Mouse (Mus musculus): ENCODE results near the gene Gm4301. TPM values are rescaled to one million over a fixed set of nuclear protein-coding genes. Genes with fewer than 3 reads are reported as not detected.
"Not testable (repeated sequence)": the region's sequence is repeated elsewhere in the genome, so short reads cannot be mapped to it uniquely, and the experiment has no call there.

Gm4301 gene
- total RNA-seq (2021): not detected
- long read RNA-seq, experiment 1: 0 reads
- long read RNA-seq, experiment 2: 0 reads

DNA sequence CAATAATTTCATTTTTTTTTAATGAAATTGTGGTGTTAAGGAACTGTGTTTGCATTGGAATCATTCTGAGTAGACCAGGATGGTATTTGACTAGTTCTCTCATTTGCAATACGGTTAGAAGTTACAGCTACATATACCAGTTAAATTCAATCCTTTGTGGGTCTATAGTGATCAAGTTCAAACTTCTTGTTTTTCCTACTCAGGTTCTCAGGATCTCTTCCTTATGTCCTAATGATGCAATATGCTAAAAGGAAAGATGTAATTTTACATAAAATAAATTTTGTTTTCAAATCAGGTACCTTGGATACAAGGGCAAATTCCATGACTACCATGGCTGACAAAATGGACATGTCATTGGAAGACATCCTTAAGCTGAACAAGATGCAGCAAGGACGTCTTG lies at the start of gene Gm4301:
Gene Gm4301 (plus strand): TSS at position 301 of the 400 bp plus-strand sequence.
- not testable (repeated sequence) for DNase-seq

DNA sequence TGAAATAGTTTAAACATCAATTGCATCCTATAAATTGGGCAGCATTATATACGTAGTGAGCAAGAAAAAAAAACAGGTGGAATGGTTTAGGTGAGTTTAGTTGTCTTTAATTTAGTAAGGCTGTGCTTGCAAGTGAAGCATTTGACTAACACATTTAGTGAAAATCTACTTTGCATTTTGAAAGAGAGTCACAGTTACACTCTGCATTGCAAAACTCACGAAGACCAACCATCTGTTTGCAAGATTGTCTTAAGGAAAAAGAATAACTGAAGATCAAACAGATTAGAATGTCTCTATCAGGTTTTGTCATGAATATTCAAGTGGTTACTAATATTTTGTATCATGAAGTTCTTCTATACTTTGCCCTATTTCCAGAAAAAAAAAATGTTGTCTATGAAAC lies 39.4 kb upstream of the Gm4301 start:
- DNase-seq: no peak

DNA sequence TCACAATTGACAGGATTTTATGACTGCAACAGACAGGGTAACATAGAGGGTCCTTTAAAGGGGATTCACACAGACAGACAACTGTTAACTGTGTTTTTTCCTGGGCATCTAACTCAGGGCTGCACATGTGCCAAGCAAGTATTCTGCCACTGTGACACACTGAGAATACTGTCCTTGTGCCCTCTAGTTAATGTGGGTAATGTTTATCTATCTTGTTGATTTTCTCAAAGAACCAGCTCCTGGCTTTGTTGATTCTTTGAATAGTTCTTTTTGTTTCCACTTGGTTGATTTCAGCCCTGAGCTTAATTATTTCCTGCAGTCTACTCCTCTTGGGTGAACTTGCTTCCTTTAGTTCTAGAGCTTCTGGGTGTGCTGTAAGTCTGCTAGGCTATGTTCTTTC lies 35.4 kb upstream of the Gm4301 start:
- not testable (repeated sequence) for DNase-seq

DNA sequence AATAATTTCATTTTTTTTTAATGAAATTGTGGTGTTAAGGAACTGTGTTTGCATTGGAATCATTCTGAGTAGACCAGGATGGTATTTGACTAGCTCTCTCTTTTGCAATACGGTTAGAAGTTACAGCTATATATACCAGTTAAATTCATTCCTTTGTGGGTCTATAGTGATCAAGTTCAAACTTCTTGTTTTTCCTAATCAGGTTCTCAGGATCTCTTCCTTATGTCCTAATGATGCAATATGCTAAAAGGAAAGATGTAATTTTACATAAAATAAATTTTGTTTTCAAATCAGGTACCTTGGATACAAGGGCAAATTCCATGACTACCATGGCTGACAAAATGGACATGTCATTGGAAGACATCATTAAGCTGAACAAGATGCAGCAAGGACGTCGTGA lies 5.1 kb downstream of the Gm4301 start, which contains the start of gene Gm4302:
Gene Gm4302 (plus strand): TSS at position 301 of the 400 bp plus-strand sequence.
- DNase-seq: not testable (repeated sequence)

- not testable (repeated sequence) for DNase-seq
These were observed 10.2 kb downstream of the Gm4301 start, which contains the start of gene Gm4303 for GRCm38 (mm10) chr10:100345672-100346071. TSS of gene Gm4303 (plus strand) at chr10:100345972.

DNA sequence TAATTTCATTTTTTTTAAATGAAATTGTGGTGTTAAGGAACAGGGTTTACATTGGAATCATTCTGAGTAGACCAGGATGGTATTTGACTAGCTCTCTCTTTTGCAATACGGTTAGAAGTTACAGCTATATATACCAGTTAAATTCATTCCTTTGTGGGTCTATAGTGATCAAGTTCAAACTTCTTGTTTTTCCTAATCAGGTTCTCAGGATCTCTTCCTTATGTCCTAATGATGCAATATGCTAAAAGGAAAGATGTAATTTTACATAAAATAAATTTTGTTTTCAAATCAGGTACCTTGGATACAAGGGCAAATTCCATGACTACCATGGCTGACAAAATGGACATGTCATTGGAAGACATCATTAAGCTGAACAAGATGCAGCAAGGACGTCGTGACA lies 15.3 kb downstream of the Gm4301 start, which contains the start of gene Gm4305:
Gene Gm4305 (plus strand): TSS at position 301 of the 400 bp plus-strand sequence.
- DNase-seq: not testable (repeated sequence)

GRCm38 (mm10) chr10:100356841-100357240 lies 21.4 kb downstream of the Gm4301 start:
- DNase-seq: not testable (repeated sequence)

DNA sequence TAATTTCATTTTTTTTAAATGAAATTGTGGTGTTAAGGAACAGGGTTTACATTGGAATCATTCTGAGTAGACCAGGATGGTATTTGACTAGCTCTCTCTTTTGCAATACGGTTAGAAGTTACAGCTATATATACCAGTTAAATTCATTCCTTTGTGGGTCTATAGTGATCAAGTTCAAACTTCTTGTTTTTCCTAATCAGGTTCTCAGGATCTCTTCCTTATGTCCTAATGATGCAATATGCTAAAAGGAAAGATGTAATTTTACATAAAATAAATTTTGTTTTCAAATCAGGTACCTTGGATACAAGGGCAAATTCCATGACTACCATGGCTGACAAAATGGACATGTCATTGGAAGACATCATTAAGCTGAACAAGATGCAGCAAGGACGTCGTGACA lies 25.6 kb downstream of the Gm4301 start, which contains the start of gene Gm4307:
Gene Gm4307 (plus strand): TSS at position 301 of the 400 bp plus-strand sequence.
- DNase-seq: not testable (repeated sequence)

- DNase-seq: not testable (repeated sequence)
These were observed 47.0 kb downstream of the Gm4301 start, which contains the start of gene Gm4312 for GRCm38 (mm10) chr10:100382460-100382859. TSS of gene Gm4312 (minus strand) at chr10:100382560.

Other genes starting within 250 kb of the Gm4301 start
- gene Gm4302, start 5.2 kb downstream of the Gm4301 start, total RNA-seq (2021): not detected
- gene Gm4303, start 10.3 kb downstream of the Gm4301 start, total RNA-seq (2021): not detected
- not detected for gene Gm4305, start 15.4 kb downstream of the Gm4301 start, total RNA-seq (2021)
- gene Gm4307, start 25.7 kb downstream of the Gm4301 start, total RNA-seq (2021): not detected
- not detected for gene Gm4312, start 46.9 kb downstream of the Gm4301 start, total RNA-seq (2021)
- gene Tmtc3, start 151.7 kb downstream of the Gm4301 start, total RNA-seq (2021): 10 to 100 TPM; 24.4 to 25.8 TPM
- gene Cep290, start 151.9 kb downstream of the Gm4301 start, total RNA-seq (2021): 10 to 100 TPM; 10.7 to 11.0 TPM